Mouse (Mus musculus): ENCODE results near the gene Pim3. TPM values are rescaled to one million over a fixed set of nuclear protein-coding genes. Genes with fewer than 3 reads are reported as not detected.
A peak's percentile ranks its signal among the peaks of the same experiment; 100 is the strongest.

Gene Pim3
- polyA plus RNA-seq, 1 experiment, result 68.3 TPM

DNA sequence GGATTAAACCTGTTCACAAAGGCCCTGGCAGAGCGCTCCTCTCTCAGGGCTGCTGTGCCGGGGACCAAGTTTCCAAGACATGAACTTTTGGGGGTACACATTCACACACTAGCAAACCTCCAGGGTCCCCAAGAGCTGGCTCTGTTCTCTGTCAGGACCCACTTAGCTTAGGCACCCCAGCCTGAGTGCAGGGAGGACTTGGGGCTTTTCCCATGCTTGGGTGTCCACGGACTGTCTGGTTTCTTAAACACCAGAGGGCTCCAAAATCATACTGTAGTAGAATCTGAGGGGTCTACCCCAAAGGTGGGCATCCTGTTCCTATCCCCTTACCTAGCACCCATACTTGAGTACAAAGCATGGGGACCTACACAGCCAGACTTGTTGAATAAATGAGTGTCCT, 28.0 kb downstream of the Pim3 start:
- no peak overlapping the region for H3K4me3 ChIP-seq (ENCODE audit: insufficient read depth, poor library complexity, severe bottlenecking)
- no peak overlapping the region for H3ac ChIP-seq (ENCODE audit: control insufficient read depth, insufficient read length, low read depth)
- TF ChIP-seq FOSL1 (IDR thresholded peaks at IDR 0.05; ENCODE audit: insufficient read depth, low read length, poor library complexity, severe bottlenecking) (no peak), USF1 (IDR thresholded peaks at IDR 0.05; ENCODE audit: low read depth) (no peak), MYOD1 (IDR thresholded peaks at IDR 0.05; ENCODE audit: control insufficient read depth, insufficient read length, low read depth) (no peak), MAX (IDR thresholded peaks at IDR 0.05) (no peak), MYOG (IDR thresholded peaks at IDR 0.05; ENCODE audit: control insufficient read depth, extremely low read depth, insufficient read length) (no peak), CTCF (IDR thresholded peaks at IDR 0.05; ENCODE audit: control insufficient read depth, insufficient read depth, insufficient read length) (no peak), CEBPB (IDR thresholded peaks at IDR 0.05; ENCODE audit: low read depth) (no peak)
- H3K79me2 ChIP-seq (ENCODE audit: control insufficient read depth, insufficient read depth), result no peaks in the 10 kb centered on the region
- no peaks in the 10 kb centered on the region for H3K79me3 ChIP-seq (ENCODE audit: low read depth)
- H3K36me3 ChIP-seq (ENCODE audit: control insufficient read depth, insufficient read depth), result no peaks in the 10 kb centered on the region
- peaks cover 43% of the 10 kb centered on the region for H3K27me3 ChIP-seq (ENCODE audit: control insufficient read depth, insufficient read depth, insufficient read length)

DNA sequence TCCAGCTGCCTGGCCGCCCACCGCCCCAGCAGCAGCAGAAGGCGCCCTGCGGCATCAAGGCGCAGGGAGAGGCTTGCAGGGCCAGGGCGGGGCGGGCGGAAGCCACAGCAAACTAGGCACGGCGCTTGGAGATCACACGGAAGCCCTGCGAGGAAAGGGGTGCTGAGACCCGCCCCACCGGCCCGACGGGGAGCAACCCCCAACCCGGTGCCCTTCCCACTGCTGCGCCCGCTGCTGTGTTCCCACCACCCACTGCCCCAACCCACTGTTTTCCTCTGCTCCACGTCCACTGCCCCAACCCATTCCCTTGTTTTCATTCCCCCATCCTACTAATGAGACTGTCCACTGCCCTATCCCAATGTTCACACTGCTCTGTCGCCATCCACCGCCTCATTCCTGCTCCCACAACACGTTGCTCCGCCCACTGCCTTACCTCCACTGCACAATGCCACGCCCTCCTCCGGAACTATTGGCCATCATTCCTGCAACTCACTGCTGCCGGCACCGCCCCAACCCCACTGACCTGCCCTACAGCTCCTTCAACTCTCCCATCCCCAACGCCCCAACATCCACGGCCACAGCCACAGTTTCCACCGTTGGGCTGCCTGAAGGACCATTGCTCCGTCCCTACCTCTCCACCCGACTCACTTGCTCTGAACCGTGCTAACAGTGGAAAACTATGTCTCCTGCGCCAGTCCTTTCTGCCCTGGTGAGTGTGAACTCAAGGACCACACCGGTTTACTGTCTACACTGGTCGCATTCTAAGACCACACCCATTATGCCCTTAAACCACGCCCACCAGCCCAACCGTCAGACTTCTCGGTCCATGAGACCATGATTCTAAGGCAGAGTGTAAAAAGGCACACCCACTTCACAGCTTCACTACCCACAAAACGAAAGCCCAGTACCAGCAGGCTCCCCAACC, 29.0 kb downstream of the Pim3 start:
- Histone ChIP-seq H3K27me3 (ENCODE audit: control insufficient read depth, insufficient read depth, insufficient read length) (peaks cover 44% of the 10 kb centered on the region), H3K4me3 (ENCODE audit: insufficient read depth, poor library complexity, severe bottlenecking) (no peak overlapping the region), H3ac (ENCODE audit: control insufficient read depth, insufficient read length, low read depth) (peak overlapping the region; percentile 44), H3K79me2 (ENCODE audit: control insufficient read depth, insufficient read depth) (no peaks in the 10 kb centered on the region), H3K36me3 (ENCODE audit: control insufficient read depth, insufficient read depth) (no peaks in the 10 kb centered on the region), H3K79me3 (ENCODE audit: low read depth) (no peaks in the 10 kb centered on the region)
- TF ChIP-seq CEBPB (IDR thresholded peaks at IDR 0.05; ENCODE audit: low read depth) (no peak), MYOD1 (IDR thresholded peaks at IDR 0.05; ENCODE audit: control insufficient read depth, insufficient read length, low read depth) (no peak), MYOG (IDR thresholded peaks at IDR 0.05; ENCODE audit: control insufficient read depth, extremely low read depth, insufficient read length) (no peak), FOSL1 (IDR thresholded peaks at IDR 0.05; ENCODE audit: insufficient read depth, low read length, poor library complexity, severe bottlenecking) (no peak), MAX (IDR thresholded peaks at IDR 0.05) (no peak), USF1 (IDR thresholded peaks at IDR 0.05; ENCODE audit: low read depth) (no peak), CTCF (IDR thresholded peaks at IDR 0.05; ENCODE audit: control insufficient read depth, insufficient read depth, insufficient read length) (no peak)

DNA sequence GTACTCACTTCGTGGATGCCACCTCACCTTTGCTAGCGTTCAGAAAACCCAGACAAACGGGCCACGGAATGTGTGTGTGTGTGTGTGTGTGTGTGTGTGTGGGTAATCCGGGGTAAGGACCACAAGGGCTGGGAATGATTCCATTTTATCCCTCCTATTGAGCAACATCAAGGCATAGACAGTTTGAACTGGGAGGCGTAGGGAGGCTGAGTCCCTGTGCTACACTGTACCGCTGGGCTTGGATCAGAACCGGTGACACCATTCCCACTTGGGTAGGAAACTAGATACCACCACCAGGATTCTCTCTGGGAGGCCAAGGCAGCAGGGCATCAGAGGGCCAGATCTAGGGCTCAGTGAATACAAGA, 29.7 kb downstream of the Pim3 start:
- TF ChIP-seq MYOG (IDR thresholded peaks at IDR 0.05; ENCODE audit: control insufficient read depth, extremely low read depth, insufficient read length) (no peak), CEBPB (IDR thresholded peaks at IDR 0.05; ENCODE audit: low read depth) (peak; percentile 21)
- Histone ChIP-seq H3ac (ENCODE audit: control insufficient read depth, insufficient read length, low read depth) (no peak overlapping the region), H3K79me2 (ENCODE audit: control insufficient read depth, insufficient read depth) (no peaks in the 10 kb centered on the region), H3K36me3 (ENCODE audit: control insufficient read depth, insufficient read depth) (no peaks in the 10 kb centered on the region), H3K27me3 (ENCODE audit: control insufficient read depth, insufficient read depth, insufficient read length) (peaks cover 49% of the 10 kb centered on the region), H3K79me3 (ENCODE audit: low read depth) (no peaks in the 10 kb centered on the region), H3K4me3 (ENCODE audit: insufficient read depth, poor library complexity, severe bottlenecking) (no peak overlapping the region)

DNA sequence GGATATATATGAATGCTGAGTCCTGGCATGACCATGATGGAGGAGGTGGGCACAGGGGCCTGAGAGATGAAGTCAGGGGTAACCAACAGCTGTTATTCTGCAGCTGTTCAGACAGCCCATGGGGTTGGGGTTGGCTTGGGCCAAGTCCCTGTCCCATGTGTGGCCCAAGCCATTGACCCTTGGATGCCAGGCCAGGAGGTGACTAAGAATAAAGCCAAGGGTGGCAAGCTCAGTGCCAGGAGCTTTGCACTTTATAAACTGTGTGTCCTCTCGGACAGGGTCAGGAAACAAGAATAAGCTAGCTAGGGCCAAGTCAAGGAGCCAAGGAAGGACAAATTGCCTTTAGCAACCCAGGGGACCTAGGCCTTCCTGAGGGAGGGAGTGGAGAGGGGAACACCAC, 30.3 kb downstream of the Pim3 start:
- H3K4me3 ChIP-seq (ENCODE audit: insufficient read depth, poor library complexity, severe bottlenecking), result no peak overlapping the region
- H3ac ChIP-seq (ENCODE audit: control insufficient read depth, insufficient read length, low read depth), result no peak overlapping the region
- no peak for TF ChIP-seq CTCF (IDR thresholded peaks at IDR 0.05; ENCODE audit: control insufficient read depth, insufficient read depth, insufficient read length)
- TF ChIP-seq CEBPB (IDR thresholded peaks at IDR 0.05; ENCODE audit: low read depth), result no peak
- TF ChIP-seq MAX (IDR thresholded peaks at IDR 0.05), result no peak
- no peak for TF ChIP-seq MYOD1 (IDR thresholded peaks at IDR 0.05; ENCODE audit: control insufficient read depth, insufficient read length, low read depth)
- TF ChIP-seq USF1 (IDR thresholded peaks at IDR 0.05; ENCODE audit: low read depth), result no peak
- no peaks in the 10 kb centered on the region for H3K36me3 ChIP-seq (ENCODE audit: control insufficient read depth, insufficient read depth)
- no peaks in the 10 kb centered on the region for H3K79me2 ChIP-seq (ENCODE audit: control insufficient read depth, insufficient read depth)
- H3K27me3 ChIP-seq (ENCODE audit: control insufficient read depth, insufficient read depth, insufficient read length), result peaks cover 52% of the 10 kb centered on the region
- H3K79me3 ChIP-seq (ENCODE audit: low read depth), result no peaks in the 10 kb centered on the region

DNA sequence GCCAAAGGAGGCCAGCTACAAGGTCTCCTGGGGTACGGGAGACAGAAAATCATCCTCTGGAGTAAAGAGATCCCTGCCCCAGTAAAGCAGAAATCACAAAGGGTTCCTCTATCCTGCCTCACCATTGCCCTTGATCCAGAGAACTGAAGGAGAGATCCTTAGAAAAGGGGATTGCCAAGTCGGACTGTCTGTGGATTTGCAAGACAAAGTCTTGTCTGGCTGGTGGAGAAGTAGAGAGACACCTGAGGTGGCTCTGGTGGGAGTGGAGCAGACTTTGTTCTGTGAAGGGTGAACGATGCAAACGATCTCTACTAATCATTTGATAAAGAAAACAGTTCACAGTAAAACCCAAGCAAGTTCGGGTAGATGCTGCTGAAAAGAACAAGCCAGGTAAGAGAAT, 30.9 kb downstream of the Pim3 start:
- Histone ChIP-seq H3K27me3 (ENCODE audit: control insufficient read depth, insufficient read depth, insufficient read length) (peaks cover 55% of the 10 kb centered on the region), H3K79me2 (ENCODE audit: control insufficient read depth, insufficient read depth) (no peaks in the 10 kb centered on the region), H3ac (ENCODE audit: control insufficient read depth, insufficient read length, low read depth) (no peak overlapping the region), H3K36me3 (ENCODE audit: control insufficient read depth, insufficient read depth) (no peaks in the 10 kb centered on the region), H3K4me3 (ENCODE audit: insufficient read depth, poor library complexity, severe bottlenecking) (no peak overlapping the region), H3K79me3 (ENCODE audit: low read depth) (no peaks in the 10 kb centered on the region)
- no peak for TF ChIP-seq MYOD1 (IDR thresholded peaks at IDR 0.05; ENCODE audit: control insufficient read depth, insufficient read length, low read depth)

DNA sequence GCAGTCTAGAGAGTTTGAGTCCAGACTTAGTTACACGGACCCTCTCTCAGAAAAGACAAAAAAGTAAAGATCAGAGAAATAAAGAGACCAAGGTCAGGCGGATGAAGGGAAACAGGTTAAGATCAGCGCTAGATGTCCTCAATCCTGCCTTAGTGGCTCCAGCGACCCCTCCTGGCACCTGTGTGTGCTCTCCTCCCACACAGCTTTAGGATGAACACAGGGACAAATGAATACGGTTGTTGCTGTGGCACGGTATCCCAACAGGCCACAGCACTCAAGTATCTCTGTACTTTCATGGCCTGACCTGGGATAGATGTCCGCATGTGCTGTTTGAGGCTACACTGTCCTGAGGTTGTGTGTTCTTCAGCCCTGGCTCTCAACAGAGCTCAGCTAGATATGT, 33.1 kb downstream of the Pim3 start:
- no peaks in the 10 kb centered on the region for H3K79me2 ChIP-seq (ENCODE audit: control insufficient read depth, insufficient read depth)
- H3K4me3 ChIP-seq (ENCODE audit: insufficient read depth, poor library complexity, severe bottlenecking), result no peak overlapping the region
- no peak overlapping the region for H3ac ChIP-seq (ENCODE audit: control insufficient read depth, insufficient read length, low read depth)
- peaks cover 63% of the 10 kb centered on the region for H3K27me3 ChIP-seq (ENCODE audit: control insufficient read depth, insufficient read depth, insufficient read length)
- H3K36me3 ChIP-seq (ENCODE audit: control insufficient read depth, insufficient read depth), result no peaks in the 10 kb centered on the region
- TF ChIP-seq MYOD1 (IDR thresholded peaks at IDR 0.05; ENCODE audit: control insufficient read depth, insufficient read length, low read depth) (no peak), FOSL1 (IDR thresholded peaks at IDR 0.05; ENCODE audit: insufficient read depth, low read length, poor library complexity, severe bottlenecking) (no peak), MYOG (IDR thresholded peaks at IDR 0.05; ENCODE audit: control insufficient read depth, extremely low read depth, insufficient read length) (no peak), CTCF (IDR thresholded peaks at IDR 0.05; ENCODE audit: control insufficient read depth, insufficient read depth, insufficient read length) (no peak), MAX (IDR thresholded peaks at IDR 0.05) (no peak), CEBPB (IDR thresholded peaks at IDR 0.05; ENCODE audit: low read depth) (no peak), USF1 (IDR thresholded peaks at IDR 0.05; ENCODE audit: low read depth) (no peak)
- no peaks in the 10 kb centered on the region for H3K79me3 ChIP-seq (ENCODE audit: low read depth)

Data from C2C12 (cell line).